Mouse (Mus musculus) adipocyte (in vitro differentiated cells): ENCODE measurements around the gene Chrnb1.
A peak's percentile ranks its signal among the peaks of the same experiment; 100 is the strongest.

ENCODE experiments used
- DNase-seq: peaks from one replicate; pipeline ENCODE4 v3.0.0-alpha.2; 2016; ENCODE audit warnings: low spot score

The Chrnb1 gene

GRCm38 (mm10) chr11:69804652-69804940, 8.9 kb upstream of the Chrnb1 start:
- DNase-seq = no peak

- peak; percentile 61 for DNase-seq
These were observed 8.3 kb upstream of the Chrnb1 start for GRCm38 (mm10) chr11:69803786-69804651.

- no peak for DNase-seq
These were observed 7.6 kb upstream of the Chrnb1 start for GRCm38 (mm10) chr11:69803328-69803727.

GRCm38 (mm10) chr11:69802648-69803105, 6.9 kb upstream of the Chrnb1 start:
- no peak for DNase-seq

GRCm38 (mm10) chr11:69801379-69801977, 5.7 kb upstream of the Chrnb1 start, which contains the start of gene Fgf11:
Gene Fgf11, minus strand, starts transcription at chr11:69801857.
- no peak for DNase-seq

GRCm38 (mm10) chr11:69800392-69801197, 4.9 kb upstream of the Chrnb1 start:
- DNase-seq = no peak

- no peak for DNase-seq
These were observed 4.3 kb upstream of the Chrnb1 start for GRCm38 (mm10) chr11:69800138-69800391.

GRCm38 (mm10) chr11:69799394-69800137, 3.8 kb upstream of the Chrnb1 start:
- no peak for DNase-seq

- DNase-seq = no peak
These were observed 2.2 kb upstream of the Chrnb1 start for GRCm38 (mm10) chr11:69797924-69798323.

- DNase-seq = no peak
These were observed 266 bp upstream of the Chrnb1 start for GRCm38 (mm10) chr11:69795983-69796435.

- no peak for DNase-seq
These were observed 2.3 kb downstream of the Chrnb1 start for GRCm38 (mm10) chr11:69793429-69793828.

- no peak for DNase-seq
These were observed 4.3 kb downstream of the Chrnb1 start for GRCm38 (mm10) chr11:69791420-69791819.

GRCm38 (mm10) chr11:69789431-69789830, 6.3 kb downstream of the Chrnb1 start:
- no peak for DNase-seq

- no peak for DNase-seq
These were observed 8.4 kb downstream of the Chrnb1 start for GRCm38 (mm10) chr11:69787306-69787705.

- no peak for DNase-seq
These were observed 10.9 kb downstream of the Chrnb1 start for GRCm38 (mm10) chr11:69784793-69785272.

GRCm38 (mm10) chr11:69781828-69782227, 13.9 kb downstream of the Chrnb1 start:
- DNase-seq = no peak

- DNase-seq = no peak
These were observed 16.8 kb downstream of the Chrnb1 start for GRCm38 (mm10) chr11:69778985-69779384.

- no peak for DNase-seq
These were observed 17.3 kb downstream of the Chrnb1 start for GRCm38 (mm10) chr11:69778258-69778982.

- DNase-seq = no peak
These were observed 18.1 kb downstream of the Chrnb1 start for GRCm38 (mm10) chr11:69777504-69778257.

GRCm38 (mm10) chr11:69776488-69776887, 19.3 kb downstream of the Chrnb1 start:
- DNase-seq = no peak

GRCm38 (mm10) chr11:69775716-69776115, 20.0 kb downstream of the Chrnb1 start:
- DNase-seq = no peak
